Comparison of ENCODE assay signal across 17 mouse cellular contexts in genomic region chr15:37019434-37019833, GRCm38 (mm10).
"Had no signal": no experiment of that assay in that cellular context is flagged by ENCODE, and none has a peak within 500 bp of the region (broad histone marks: within the 10 kb centered on the region; RNA-seq: fewer than 3 reads in every experiment).

No protein-coding gene starts in this region.

- H3K4me1 ChIP-seq: limb, embryonic 12.5 days; midbrain, embryonic 12.5 days; neural tube, embryonic 13.5 days; stomach, embryonic 15.5 days had no signal

- H3K27me3 ChIP-seq: limb, embryonic 12.5 days; megakaryocyte, embryonic 14.5 days; midbrain, embryonic 12.5 days; neural tube, embryonic 13.5 days; stomach, embryonic 15.5 days had no signal

- H3K27ac ChIP-seq: layer of hippocampus, adult 2 months; limb, embryonic 12.5 days; liver, embryonic 14.5 days; macrophage; midbrain, embryonic 12.5 days; neural tube, embryonic 13.5 days; stomach, embryonic 15.5 days had no signal

- H3K36me3 ChIP-seq: limb, embryonic 12.5 days; midbrain, embryonic 12.5 days; neural tube, embryonic 13.5 days; stomach, embryonic 15.5 days had no signal

- DNase-seq: kidney, postnatal 10 days; kidney, postnatal 4 days; lung, adult 2 months; lung, postnatal 10 days; retina, postnatal 1 day; right cerebral cortex, postnatal 14 days; thymus, postnatal 4 days had no signal

- H3K4me2 ChIP-seq: limb, embryonic 12.5 days; midbrain, embryonic 12.5 days; neural tube, embryonic 13.5 days; stomach, embryonic 15.5 days had no signal

- H3K4me3 ChIP-seq: layer of hippocampus, adult 2 months; limb, embryonic 12.5 days; megakaryocyte, embryonic 14.5 days; midbrain, embryonic 12.5 days; neural tube, embryonic 13.5 days; stomach, embryonic 15.5 days had no signal

- ATAC-seq: intestine, postnatal 0 days; midbrain, embryonic 16.5 days had no signal

- H3K9me3 ChIP-seq: limb, embryonic 12.5 days; megakaryocyte, embryonic 14.5 days; midbrain, embryonic 12.5 days; neural tube, embryonic 13.5 days; stomach, embryonic 15.5 days had no signal

- H3K9ac ChIP-seq: limb, embryonic 12.5 days; liver, embryonic 14.5 days; midbrain, embryonic 12.5 days; neural tube, embryonic 13.5 days; stomach, embryonic 15.5 days had no signal
